Mouse (Mus musculus): ENCODE data around the gene Ap2s1. TPM values are rescaled to one million over a fixed set of nuclear protein-coding genes. Genes with fewer than 3 reads are reported as not detected.

The Ap2s1 gene
- 513 and 574 TPM in 2 replicates for polyA plus RNA-seq (2015; fragmentation: Nextera tagmentation; extraction: Ambion mirVana)

GRCm38 (mm10) chr7:16738073-16738696, at the start of gene Ap2s1:
Ap2s1 (plus strand) TSS chr7:16738410.

GRCm38 (mm10) chr7:16721629-16722028, 16.6 kb upstream of the Ap2s1 start, which contains the start of gene Ceacam9:
Ceacam9 (plus strand) TSS chr7:16721929.

GRCm38 (mm10) chr7:16780825-16781554, 42.8 kb downstream of the Ap2s1 start, which contains the start of gene Slc1a5:
Slc1a5 (plus strand) TSS chr7:16781340.

Other genes with a start within 250 kb of the Ap2s1 start
- 23.5 and 25.8 TPM in 2 replicates for gene Arhgap35, start 123.4 kb upstream of the Ap2s1 start, polyA plus RNA-seq (2015; fragmentation: Nextera tagmentation; extraction: Ambion mirVana)
- gene Ceacam15, start 62.7 kb upstream of the Ap2s1 start, polyA plus RNA-seq (2015; fragmentation: Nextera tagmentation; extraction: Ambion mirVana), result 0.25 TPM in 1 of 2 replicates, not detected in the other
- 0.33 and 0.57 TPM in 2 replicates for gene Ceacam9, start 16.5 kb upstream of the Ap2s1 start, polyA plus RNA-seq (2015; fragmentation: Nextera tagmentation; extraction: Ambion mirVana)
- 8.7 and 10.1 TPM in 2 replicates for gene Slc1a5, start 42.9 kb downstream of the Ap2s1 start, polyA plus RNA-seq (2015; fragmentation: Nextera tagmentation; extraction: Ambion mirVana)
- gene Strn4, start 77.5 kb downstream of the Ap2s1 start, polyA plus RNA-seq (2015; fragmentation: Nextera tagmentation; extraction: Ambion mirVana), result 121 and 149 TPM in 2 replicates
- gene Fkrp, start 78.3 kb downstream of the Ap2s1 start, polyA plus RNA-seq (2015; fragmentation: Nextera tagmentation; extraction: Ambion mirVana), result 43.6 and 49.7 TPM in 2 replicates
- 5.4 and 6.6 TPM in 2 replicates for gene Prkd2, start 104.5 kb downstream of the Ap2s1 start, polyA plus RNA-seq (2015; fragmentation: Nextera tagmentation; extraction: Ambion mirVana)
- gene Dact3, start 136.9 kb downstream of the Ap2s1 start, polyA plus RNA-seq (2015; fragmentation: Nextera tagmentation; extraction: Ambion mirVana), result 11.2 and 15.7 TPM in 2 replicates
- gene Gng8, start 153.4 kb downstream of the Ap2s1 start, polyA plus RNA-seq (2015; fragmentation: Nextera tagmentation; extraction: Ambion mirVana), result 1.5 and 1.8 TPM in 2 replicates
- gene Ptgir, start 168.1 kb downstream of the Ap2s1 start, polyA plus RNA-seq (2015; fragmentation: Nextera tagmentation; extraction: Ambion mirVana), result 0.37 TPM in 1 of 2 replicates, not detected in the other
- 389 and 426 TPM in 2 replicates for gene Calm3, start 185.7 kb downstream of the Ap2s1 start, polyA plus RNA-seq (2015; fragmentation: Nextera tagmentation; extraction: Ambion mirVana)
- 148 and 154 TPM in 2 replicates for gene Pnmal2, start 206.3 kb downstream of the Ap2s1 start, polyA plus RNA-seq (2015; fragmentation: Nextera tagmentation; extraction: Ambion mirVana)
- 40.6 and 46.3 TPM in 2 replicates for gene Pnmal1, start 221.3 kb downstream of the Ap2s1 start, polyA plus RNA-seq (2015; fragmentation: Nextera tagmentation; extraction: Ambion mirVana)
- 10.7 and 12.8 TPM in 2 replicates for gene Gm42372, start 244.7 kb downstream of the Ap2s1 start, polyA plus RNA-seq (2015; fragmentation: Nextera tagmentation; extraction: Ambion mirVana)